Mouse (Mus musculus): ENCODE measurements around the gene 9130008F23Rik. TPM values are rescaled to one million over a fixed set of nuclear protein-coding genes. Genes with fewer than 3 reads are reported as not detected.

9130008F23Rik gene
- polyA plus RNA-seq, 1 experiment from 2014 or later: 3.8 TPM

- Histone ChIP-seq H3K27ac (no peak overlapping the region), H3K4me3 (replicated peaks; ENCODE audit: low read depth, low read length) (no peak overlapping the region), H3K4me2 (ENCODE audit: low read length) (peak overlapping the region; percentile 63), H3K9me3 (replicated peaks; ENCODE audit: low read length) (no peaks in the 10 kb centered on the region), H3K27me3 (ENCODE audit: insufficient read depth, low read length) (no peaks in the 10 kb centered on the region), H3K4me1 (replicated peaks; ENCODE audit: insufficient read depth, low read length) (no peaks in the 10 kb centered on the region), H3K36me3 (ENCODE audit: insufficient read depth, low read length) (no peaks in the 10 kb centered on the region), H3K9ac (ENCODE audit: low read depth, low read length) (no peak overlapping the region)
- TF ChIP-seq CTCF (IDR thresholded peaks at IDR 0.05; ENCODE audit: low read depth): no peak
- 52% methylated on average over 3 of the region's 3 CpGs for WGBS
- no peak for DNase-seq (ENCODE audit: low spot score)
- no peak for ATAC-seq (replicated peaks; ENCODE audit: low FRiP score, low read depth)
These were observed 2.6 kb downstream of the 9130008F23Rik start for GRCm38 (mm10) chr17:40877741-40878140.

GRCm38 (mm10) chr17:40875568-40875967 is 4.8 kb downstream of the 9130008F23Rik start:
- ATAC-seq (replicated peaks; ENCODE audit: low FRiP score, low read depth) (no peak), DNase-seq (ENCODE audit: low spot score) (no peak)
- no peak overlapping the region for H3K9ac ChIP-seq (ENCODE audit: low read depth, low read length)
- H3K4me2 ChIP-seq (ENCODE audit: low read length): no peak overlapping the region
- H3K27me3 ChIP-seq (ENCODE audit: insufficient read depth, low read length): no peaks in the 10 kb centered on the region
- TF ChIP-seq CTCF (IDR thresholded peaks at IDR 0.05; ENCODE audit: low read depth): no peak
- no peak overlapping the region for H3K27ac ChIP-seq
- H3K9me3 ChIP-seq (replicated peaks; ENCODE audit: low read length): no peaks in the 10 kb centered on the region
- no peak overlapping the region for H3K4me3 ChIP-seq (replicated peaks; ENCODE audit: low read depth, low read length)
- 96% methylated on average over 1 of the region's 1 CpGs for WGBS
- H3K36me3 ChIP-seq (ENCODE audit: insufficient read depth, low read length): no peaks in the 10 kb centered on the region
- H3K4me1 ChIP-seq (replicated peaks; ENCODE audit: insufficient read depth, low read length): no peaks in the 10 kb centered on the region

- no peak overlapping the region for H3K4me3 ChIP-seq (replicated peaks; ENCODE audit: low read depth, low read length)
- 65% methylated on average over 3 of the region's 3 CpGs for WGBS
- TF ChIP-seq CTCF (IDR thresholded peaks at IDR 0.05; ENCODE audit: low read depth): no peak
These were observed 5.7 kb downstream of the 9130008F23Rik start for GRCm38 (mm10) chr17:40874701-40875100.

GRCm38 (mm10) chr17:40873582-40874011 is 6.8 kb downstream of the 9130008F23Rik start:
- Histone ChIP-seq H3K9ac (ENCODE audit: low read depth, low read length) (no peak overlapping the region), H3K9me3 (replicated peaks; ENCODE audit: low read length) (no peaks in the 10 kb centered on the region), H3K4me1 (replicated peaks; ENCODE audit: insufficient read depth, low read length) (no peaks in the 10 kb centered on the region), H3K27ac (no peak overlapping the region), H3K4me3 (replicated peaks; ENCODE audit: low read depth, low read length) (no peak overlapping the region), H3K27me3 (ENCODE audit: insufficient read depth, low read length) (no peaks in the 10 kb centered on the region), H3K36me3 (ENCODE audit: insufficient read depth, low read length) (no peaks in the 10 kb centered on the region), H3K4me2 (ENCODE audit: low read length) (no peak overlapping the region)
- WGBS: 15% methylated on average over 2 of the region's 2 CpGs
- no peak for TF ChIP-seq CTCF (IDR thresholded peaks at IDR 0.05; ENCODE audit: low read depth)
- DNase-seq (ENCODE audit: low spot score): peak; percentile 69
- ATAC-seq (replicated peaks; ENCODE audit: low FRiP score, low read depth): no peak

More at GRCm38 (mm10) chr17:40874701-40875100, 5.7 kb downstream of the 9130008F23Rik start:
- Histone ChIP-seq H3K27ac (no peak overlapping the region), H3K9ac (ENCODE audit: low read depth, low read length) (no peak overlapping the region), H3K4me2 (ENCODE audit: low read length) (no peak overlapping the region), H3K4me1 (replicated peaks; ENCODE audit: insufficient read depth, low read length) (no peaks in the 10 kb centered on the region), H3K36me3 (ENCODE audit: insufficient read depth, low read length) (no peaks in the 10 kb centered on the region), H3K27me3 (ENCODE audit: insufficient read depth, low read length) (no peaks in the 10 kb centered on the region), H3K9me3 (replicated peaks; ENCODE audit: low read length) (no peaks in the 10 kb centered on the region)
- no peak for ATAC-seq (replicated peaks; ENCODE audit: low FRiP score, low read depth)
- DNase-seq (ENCODE audit: low spot score): no peak

GRCm38 (mm10) chr17:40872626-40873025 is 7.7 kb downstream of the 9130008F23Rik start:
- no peak overlapping the region for H3K4me2 ChIP-seq (ENCODE audit: low read length)
- no peak overlapping the region for H3K4me3 ChIP-seq (replicated peaks; ENCODE audit: low read depth, low read length)
- no peaks in the 10 kb centered on the region for H3K9me3 ChIP-seq (replicated peaks; ENCODE audit: low read length)
- DNase-seq (ENCODE audit: low spot score) (no peak), ATAC-seq (replicated peaks; ENCODE audit: low FRiP score, low read depth) (no peak)
- no peak overlapping the region for H3K27ac ChIP-seq
- no peak overlapping the region for H3K9ac ChIP-seq (ENCODE audit: low read depth, low read length)
- TF ChIP-seq CTCF (IDR thresholded peaks at IDR 0.05; ENCODE audit: low read depth): no peak
- 92% methylated on average over 6 of the region's 6 CpGs for whole genome bisulfite sequencing
- no peaks in the 10 kb centered on the region for H3K27me3 ChIP-seq (ENCODE audit: insufficient read depth, low read length)
- H3K4me1 ChIP-seq (replicated peaks; ENCODE audit: insufficient read depth, low read length): no peaks in the 10 kb centered on the region
- H3K36me3 ChIP-seq (ENCODE audit: insufficient read depth, low read length): no peaks in the 10 kb centered on the region

GRCm38 (mm10) chr17:40868952-40869747 is 11.2 kb downstream of the 9130008F23Rik start:
- Histone ChIP-seq H3K9ac (ENCODE audit: low read depth, low read length) (no peak overlapping the region), H3K4me3 (replicated peaks; ENCODE audit: low read depth, low read length) (no peak overlapping the region), H3K9me3 (replicated peaks; ENCODE audit: low read length) (no peaks in the 10 kb centered on the region), H3K4me1 (replicated peaks; ENCODE audit: insufficient read depth, low read length) (no peaks in the 10 kb centered on the region), H3K4me2 (ENCODE audit: low read length) (no peak overlapping the region), H3K27me3 (ENCODE audit: insufficient read depth, low read length) (no peaks in the 10 kb centered on the region), H3K36me3 (ENCODE audit: insufficient read depth, low read length) (no peaks in the 10 kb centered on the region), H3K27ac (no peak overlapping the region)
- no peak for ATAC-seq (replicated peaks; ENCODE audit: low FRiP score, low read depth)
- no peak for DNase-seq (ENCODE audit: low spot score)
- TF ChIP-seq CTCF (IDR thresholded peaks at IDR 0.05; ENCODE audit: low read depth): no peak
- WGBS: 71% methylated on average over 10 of the region's 10 CpGs
